Mouse (Mus musculus) cerebellum, postnatal 25 days (tissue): ENCODE results near the gene Dixdc1.

ENCODE experiments used
- DNase-seq, 2 experiments: peaks; one replicate each; pipeline ENCODE4 v3.0.0; 2021; ENCODE audit warnings: mixed read lengths in 2 of 2

The Dixdc1 gene

GRCm38 (mm10) chr9:50742744-50743143 lies 3.4 kb upstream of the Dixdc1 start:
- no peak for DNase-seq

GRCm38 (mm10) chr9:50742261-50742660 lies 2.9 kb upstream of the Dixdc1 start:
- no peak for DNase-seq

GRCm38 (mm10) chr9:50740867-50741784 lies 1.8 kb upstream of the Dixdc1 start:
- DNase-seq: no peak

- peak; percentile 70 to 80 for DNase-seq
Measured at GRCm38 (mm10) chr9:50734989-50735388, 4.3 kb downstream of the Dixdc1 start.

GRCm38 (mm10) chr9:50732560-50732959 lies 6.8 kb downstream of the Dixdc1 start:
- DNase-seq: no peak

GRCm38 (mm10) chr9:50729600-50729999 lies 9.7 kb downstream of the Dixdc1 start:
- no peak for DNase-seq

GRCm38 (mm10) chr9:50727925-50728651 lies 11.2 kb downstream of the Dixdc1 start:
- DNase-seq: peak; percentile 87 to 88

- peak; percentile 72 to 73 for DNase-seq
Measured at GRCm38 (mm10) chr9:50727171-50727924, 12.0 kb downstream of the Dixdc1 start.

GRCm38 (mm10) chr9:50725921-50726590 lies 13.3 kb downstream of the Dixdc1 start:
- peak; percentile 64 to 66 for DNase-seq

- peak; percentile 36 to 53 for DNase-seq
Measured at GRCm38 (mm10) chr9:50724661-50725330, 14.5 kb downstream of the Dixdc1 start.

GRCm38 (mm10) chr9:50724147-50724546 lies 15.2 kb downstream of the Dixdc1 start:
- peak; percentile 32 to 40 for DNase-seq

- DNase-seq: peak; percentile 84 to 94
Measured at GRCm38 (mm10) chr9:50723406-50723805, 15.9 kb downstream of the Dixdc1 start.

- DNase-seq: peak; percentile 67 to 74
Measured at GRCm38 (mm10) chr9:50722451-50722911, 16.8 kb downstream of the Dixdc1 start.

GRCm38 (mm10) chr9:50721061-50721460 lies 18.3 kb downstream of the Dixdc1 start:
- DNase-seq: peak in 1 of 2 experiments; percentile 26

- no peak for DNase-seq
Measured at GRCm38 (mm10) chr9:50718878-50719277, 20.4 kb downstream of the Dixdc1 start.

GRCm38 (mm10) chr9:50714188-50714587 lies 25.1 kb downstream of the Dixdc1 start:
- DNase-seq: no peak

- no peak for DNase-seq
Measured at GRCm38 (mm10) chr9:50711337-50711736, 28.0 kb downstream of the Dixdc1 start.

GRCm38 (mm10) chr9:50709108-50709507 lies 30.2 kb downstream of the Dixdc1 start:
- peak; percentile 55 to 77 for DNase-seq

GRCm38 (mm10) chr9:50704907-50705306 lies 34.4 kb downstream of the Dixdc1 start:
- DNase-seq: no peak

GRCm38 (mm10) chr9:50700921-50701691 lies 38.2 kb downstream of the Dixdc1 start:
- DNase-seq: peak; percentile 70 to 79
